In the genomic region with DNA sequence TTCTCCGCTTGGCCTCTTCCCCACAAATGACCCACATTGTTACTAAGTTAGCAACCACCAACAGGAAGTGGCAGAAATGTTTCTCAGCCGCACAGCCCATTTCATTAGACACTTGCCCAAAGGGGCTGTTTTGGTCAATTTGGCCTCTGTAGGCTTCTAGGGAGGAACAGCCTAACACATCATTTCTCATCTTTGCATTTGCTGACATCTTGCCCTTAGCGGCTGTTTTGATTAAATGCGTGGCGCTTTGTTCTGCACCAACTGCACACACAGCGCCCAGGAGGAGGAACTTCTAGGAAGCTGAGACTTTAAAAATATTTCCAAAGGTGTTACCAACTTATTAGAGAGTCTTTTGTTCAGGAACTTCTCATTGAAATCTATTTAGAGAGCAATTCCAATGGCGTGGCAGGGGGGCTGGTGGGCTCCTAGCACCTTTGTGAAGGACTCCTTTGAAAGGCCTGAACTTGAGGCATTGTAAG, we compare ENCODE assay signal across 11 mouse cellular contexts. TPM values are rescaled to one million over a fixed set of nuclear protein-coding genes. Genes with fewer than 3 reads are reported as not detected.
A peak's percentile ranks its signal among the peaks of the same experiment; 100 is the strongest.
DNase-seq lines count a peak whose midpoint lies in the region; ATAC-seq and TF ChIP-seq lines count a peak whose summit lies in the region.
"Had no signal": no experiment of that assay in that cellular context is flagged by ENCODE, and none has a peak within 500 bp of the region (broad histone marks: within the 10 kb centered on the region; RNA-seq: fewer than 3 reads in every experiment).

No protein-coding gene starts in this region.

- H3K4me1 ChIP-seq in E14TG2a.4 (replicated peaks; ENCODE audit: low read depth, low read length) = peaks cover 69% of the 10 kb centered on the region
- peaks cover 10 to 20% of the 10 kb centered on the region in 2 experiments; a peak in 3 of 4 replicates for H3K4me1 ChIP-seq in ES-E14 (ENCODE audit: control insufficient read depth in 2 of 2, insufficient read depth in 2 of 2, low read length in 2 of 2, poor library complexity in 1 of 2)
- peaks cover 58% of the 10 kb centered on the region for H3K4me1 ChIP-seq in hindbrain, embryonic 10.5 days (replicated peaks)
- peaks cover 71% of the 10 kb centered on the region for H3K4me1 ChIP-seq in megakaryocyte, embryonic 14.5 days
- 0 out of 2 replicates have a peak, but pooled peaks cover 3% of the 10 kb centered on the region for H3K4me1 ChIP-seq in intestine, postnatal 0 days (replicated peaks; ENCODE audit: control insufficient read depth, insufficient read depth, low read length)
- H3K4me1 ChIP-seq: stomach, embryonic 15.5 days had no signal

- H3K9ac ChIP-seq in ES-E14 (ENCODE audit: insufficient read depth, low read depth, low read length, poor library complexity, severe bottlenecking) = no peak overlapping the region
- no peak overlapping the region for H3K9ac ChIP-seq in intestine, postnatal 0 days (ENCODE audit: low read depth, low read length)
- H3K9ac ChIP-seq: stomach, embryonic 15.5 days had no signal

- no peak for DNase-seq in ES-E14 (ENCODE audit: low read depth, low spot score)
- peak; percentile 30 for DNase-seq in hindbrain, embryonic 10.5 days (ENCODE audit: low spot score)
- DNase-seq in urinary bladder, postnatal 25 days (ENCODE audit: low spot score) = no peak
- no peak for DNase-seq in urinary bladder, postnatal 10 days (ENCODE audit: low spot score)
- DNase-seq: cerebellum, adult 9-10 months; heart, adult 2 months had no signal

- WGBS in hindbrain, embryonic 10.5 days = 39% methylated on average over 7 of the region's 7 CpGs
- WGBS in intestine, postnatal 0 days = 67% methylated on average over 7 of the region's 7 CpGs

- H3K4me3 ChIP-seq in E14TG2a.4 (replicated peaks; ENCODE audit: low read length) (0 out of 2 replicates have a peak overlapping the region, but pooled peaks have one; percentile 23), ES-E14 (ENCODE audit: insufficient read depth in 1 of 2, low read depth in 1 of 2, low read length in 2 of 2, poor library complexity in 1 of 2, severe bottlenecking in 1 of 2) (no peak overlapping the region)
- H3K4me3 ChIP-seq in hindbrain, embryonic 10.5 days = no peak overlapping the region
- peak overlapping the region; percentile 83 for H3K4me3 ChIP-seq in megakaryocyte, embryonic 14.5 days (replicated peaks)
- no peak overlapping the region for H3K4me3 ChIP-seq in intestine, postnatal 0 days (ENCODE audit: low read depth, low read length)
- H3K4me3 ChIP-seq: heart, adult 2 months; myocyte; stomach, embryonic 15.5 days had no signal

- no peak overlapping the region for H3K4me2 ChIP-seq in intestine, postnatal 0 days (replicated peaks; ENCODE audit: low read depth)
- H3K4me2 ChIP-seq: stomach, embryonic 15.5 days had no signal

- H3K9me3 ChIP-seq in E14TG2a.4 (ENCODE audit: low read length) (peaks cover 7% of the 10 kb centered on the region; the same call in 1 of the 2 replicates), ES-E14 (ENCODE audit: control insufficient read depth, insufficient read depth, low read depth, low read length) (no peaks in the 10 kb centered on the region)
- no peaks in the 10 kb centered on the region for H3K9me3 ChIP-seq in hindbrain, embryonic 10.5 days
- H3K9me3 ChIP-seq in megakaryocyte, embryonic 14.5 days = no peaks in the 10 kb centered on the region
- no peaks in the 10 kb centered on the region for H3K9me3 ChIP-seq in intestine, postnatal 0 days (ENCODE audit: control insufficient read depth)
- H3K9me3 ChIP-seq: stomach, embryonic 15.5 days had no signal

- ATAC-seq in intestine, postnatal 0 days = no peak

- H3K36me3 ChIP-seq in E14TG2a.4 (ENCODE audit: insufficient read depth, low read length) (no peaks in the 10 kb centered on the region), ES-E14 (ENCODE audit: control insufficient read depth, insufficient read depth, low read length, poor library complexity, severe bottlenecking) (no peaks in the 10 kb centered on the region)
- peaks cover 13% of the 10 kb centered on the region for H3K36me3 ChIP-seq in hindbrain, embryonic 10.5 days
- H3K36me3 ChIP-seq in megakaryocyte, embryonic 14.5 days (replicated peaks; ENCODE audit: low read length) = peaks cover 27% of the 10 kb centered on the region
- no peaks in the 10 kb centered on the region; the same call in 1 of the 2 replicates for H3K36me3 ChIP-seq in intestine, postnatal 0 days (ENCODE audit: control insufficient read depth, insufficient read depth)

- no peaks in the 10 kb centered on the region for H3K27me3 ChIP-seq in E14TG2a.4 (ENCODE audit: insufficient read depth, low read length)
- no peaks in the 10 kb centered on the region for H3K27me3 ChIP-seq in hindbrain, embryonic 10.5 days (ENCODE audit: insufficient read depth, poor library complexity, severe bottlenecking)
- H3K27me3 ChIP-seq in megakaryocyte, embryonic 14.5 days (replicated peaks) = no peaks in the 10 kb centered on the region
- H3K27me3 ChIP-seq in intestine, postnatal 0 days (replicated peaks; ENCODE audit: control insufficient read depth, insufficient read depth, low read length) = no peaks in the 10 kb centered on the region
- H3K27me3 ChIP-seq: stomach, embryonic 15.5 days had no signal

- no peak for TF ChIP-seq CTCF in E14TG2a.4 (conservative IDR thresholded peaks at IDR 0.05; ENCODE audit: low read length)
- no peak for TF ChIP-seq CTCF in intestine, postnatal 0 days (IDR thresholded peaks at IDR 0.05; ENCODE audit: low read depth)

- in situ Hi-C loops in ES-E14 (cut with MboI; ENCODE audit: low sequenced_read_pairs in 2 of 2, unreplicated experiment in 2 of 2) = no loop called here

- H3K27ac ChIP-seq in ES-E14 (ENCODE audit: insufficient read depth, low read depth, low read length, poor library complexity, severe bottlenecking) = peak overlapping the region; percentile 27; the same call in 1 of the 2 replicates
- H3K27ac ChIP-seq in hindbrain, embryonic 10.5 days = peak overlapping the region; percentile 88
- no peak overlapping the region for H3K27ac ChIP-seq in intestine, postnatal 0 days (ENCODE audit: low read depth, low read length)
- H3K27ac ChIP-seq: heart, adult 2 months; stomach, embryonic 15.5 days had no signal

TF ChIP-seq in ES-E14, 5 proteins besides CTCF, POLR2A, EP300 and RAD21:
- TF ChIP-seq ZNF384 (IDR thresholded peaks at IDR 0.05; ENCODE audit: low read depth, low read length) (no peak), CHD2 (IDR thresholded peaks at IDR 0.05; ENCODE audit: low read depth, low read length) (no peak), ZC3H11A (IDR thresholded peaks at IDR 0.05; ENCODE audit: borderline replicate concordance, low read depth, low read length) (no peak), HCFC1 (IDR thresholded peaks at IDR 0.05; ENCODE audit: borderline replicate concordance, insufficient read depth, low read length) (no peak), MAFK (IDR thresholded peaks at IDR 0.05; ENCODE audit: insufficient read depth, low read depth, low read length) (no peak)
TF ChIP-seq in ES-E14: peak in this region for 0.

RNA-seq across cellular contexts. Expression of gene Plpp3, which starts 12.0 kb away (rescaled TPM):
- total RNA-seq in ES-E14 (2012; rRNA removed) = 11.8 and 13.0 TPM in 2 replicates
- polyA plus RNA-seq in hindbrain, embryonic 10.5 days (2016; fragmentation: Nextera tagmentation; extraction: Ambion mirVana) = 63.4 and 63.8 TPM in 2 replicates
- 4.2 and 6.9 TPM in 2 replicates for polyA plus RNA-seq in megakaryocyte, embryonic 14.5 days (2012; ENCODE audit: insufficient read depth, low replicate concordance)
- 84.1 and 84.3 TPM in 2 replicates for polyA plus RNA-seq in intestine, postnatal 0 days (2015; fragmentation: Nextera tagmentation; extraction: Ambion mirVana)

RNA-seq across cellular contexts. Expression of gene Prkaa2, which starts 59.4 kb away (rescaled TPM):
- total RNA-seq in ES-E14 (2012; rRNA removed) = 3.9 and 4.3 TPM in 2 replicates
- polyA plus RNA-seq in hindbrain, embryonic 10.5 days (2016; fragmentation: Nextera tagmentation; extraction: Ambion mirVana) = 2.0 and 3.2 TPM in 2 replicates
- 0.02 and 0.27 TPM in 2 replicates for polyA plus RNA-seq in megakaryocyte, embryonic 14.5 days (2012; ENCODE audit: insufficient read depth, low replicate concordance)
- 10.2 and 10.9 TPM in 2 replicates for polyA plus RNA-seq in intestine, postnatal 0 days (2015; fragmentation: Nextera tagmentation; extraction: Ambion mirVana)

Comparison
In these comparisons a context has a peak if more than half of its experiments do, and no peak if none do; other contexts are left out.
1. H3K4me3 ChIP-seq: peak in E14TG2a.4 (single experiment) and megakaryocyte, embryonic 14.5 days (single experiment); none in ES-E14 (0 of 2), hindbrain, embryonic 10.5 days (single experiment) and intestine, postnatal 0 days (single experiment).